Comparison of ENCODE assay signal across 14 mouse cellular contexts in genomic region chr10:94463410-94463809, GRCm38 (mm10).
DNase-seq lines count a peak whose midpoint lies in the region; ATAC-seq and TF ChIP-seq lines count a peak whose summit lies in the region.
"Had no signal": no experiment of that assay in that cellular context is flagged by ENCODE, and none has a peak within 500 bp of the region (broad histone marks: within the 10 kb centered on the region; RNA-seq: fewer than 3 reads in every experiment).

No protein-coding gene starts in this region.

- no peaks in the 10 kb centered on the region for H3K36me3 ChIP-seq in heart, embryonic 15.5 days
- no peaks in the 10 kb centered on the region for H3K36me3 ChIP-seq in lung, embryonic 15.5 days
- H3K36me3 ChIP-seq in intestine, embryonic 14.5 days (ENCODE audit: control insufficient read depth, insufficient read depth, low read length) = no peaks in the 10 kb centered on the region
- no peaks in the 10 kb centered on the region for H3K36me3 ChIP-seq in stomach, embryonic 16.5 days (ENCODE audit: control insufficient read depth, insufficient read depth, low read length)
- H3K36me3 ChIP-seq in liver, embryonic 11.5 days (ENCODE audit: control insufficient read depth, insufficient read depth, low read length) = no peaks in the 10 kb centered on the region
- H3K36me3 ChIP-seq: embryonic facial prominence, embryonic 13.5 days; forebrain, embryonic 10.5 days; hindbrain, embryonic 13.5 days; liver, embryonic 12.5 days had no signal

- peaks cover 38% of the 10 kb centered on the region for H3K4me1 ChIP-seq in heart, embryonic 15.5 days (replicated peaks)
- peaks cover 41% of the 10 kb centered on the region for H3K4me1 ChIP-seq in lung, embryonic 15.5 days
- peaks cover 23% of the 10 kb centered on the region for H3K4me1 ChIP-seq in lung, adult 2 months (ENCODE audit: control insufficient read depth, insufficient read depth, low read length)
- peaks cover 4% of the 10 kb centered on the region for H3K4me1 ChIP-seq in intestine, embryonic 14.5 days (replicated peaks; ENCODE audit: control insufficient read depth, insufficient read depth, low read length)
- peaks cover 13% of the 10 kb centered on the region for H3K4me1 ChIP-seq in stomach, embryonic 16.5 days (ENCODE audit: control insufficient read depth, insufficient read depth, low read length)
- no peaks in the 10 kb centered on the region for H3K4me1 ChIP-seq in liver, embryonic 11.5 days (replicated peaks; ENCODE audit: control insufficient read depth, insufficient read depth, low read length)
- H3K4me1 ChIP-seq: forebrain, embryonic 10.5 days; liver, embryonic 12.5 days had no signal

- no peak for ATAC-seq in heart, embryonic 15.5 days (replicated peaks; ENCODE audit: insufficient number of reproducible peaks, insufficient read depth, low FRiP score, low read depth)
- no peak for ATAC-seq in lung, embryonic 15.5 days (ENCODE audit: borderline replicate concordance, extremely low read depth, low FRiP score, low TSS enrichment)
- ATAC-seq in intestine, embryonic 14.5 days (replicated peaks; ENCODE audit: low FRiP score, low TSS enrichment, low read depth) = no peak
- no peak for ATAC-seq in stomach, embryonic 16.5 days (ENCODE audit: insufficient read depth, low FRiP score)
- ATAC-seq in liver, embryonic 11.5 days (replicated peaks; ENCODE audit: low FRiP score) = no peak
- ATAC-seq: liver, embryonic 12.5 days had no signal

- no peaks in the 10 kb centered on the region for H3K27me3 ChIP-seq in heart, embryonic 15.5 days
- no peaks in the 10 kb centered on the region for H3K27me3 ChIP-seq in lung, embryonic 15.5 days
- no peaks in the 10 kb centered on the region for H3K27me3 ChIP-seq in intestine, embryonic 14.5 days (replicated peaks; ENCODE audit: control insufficient read depth, insufficient read depth, low read length)
- no peaks in the 10 kb centered on the region for H3K27me3 ChIP-seq in stomach, embryonic 16.5 days (ENCODE audit: control insufficient read depth, insufficient read depth, low read length)
- H3K27me3 ChIP-seq in liver, embryonic 11.5 days (replicated peaks; ENCODE audit: control insufficient read depth, insufficient read depth, low read length) = 0 out of 2 replicates have a peak, but pooled peaks cover 2% of the 10 kb centered on the region
- H3K27me3 ChIP-seq: hindbrain, embryonic 13.5 days; liver, embryonic 12.5 days had no signal

- H3K4me3 ChIP-seq in heart, embryonic 15.5 days = no peak overlapping the region
- H3K4me3 ChIP-seq in lung, embryonic 15.5 days = no peak overlapping the region
- H3K4me3 ChIP-seq in lung, adult 2 months (replicated peaks; ENCODE audit: extremely low read depth, low read depth, low read length) = no peak overlapping the region
- no peak overlapping the region for H3K4me3 ChIP-seq in intestine, embryonic 14.5 days (ENCODE audit: low read depth, low read length)
- no peak overlapping the region for H3K4me3 ChIP-seq in stomach, embryonic 16.5 days (replicated peaks; ENCODE audit: low read length)
- no peak overlapping the region for H3K4me3 ChIP-seq in liver, embryonic 11.5 days (ENCODE audit: low read depth, low read length)
- H3K4me3 ChIP-seq: embryonic facial prominence, embryonic 13.5 days; forebrain, embryonic 10.5 days; hindbrain, embryonic 13.5 days; liver, embryonic 12.5 days had no signal

- no peak for TF ChIP-seq POLR2A in lung, adult 2 months (IDR thresholded peaks at IDR 0.05; ENCODE audit: borderline replicate concordance, extremely low read depth, low read depth, low read length)

- DNase-seq in heart, postnatal 4 days = no peak
- no peak for DNase-seq in lung, adult 2 months
- DNase-seq in intestine, embryonic 14.5 days (ENCODE audit: low spot score) = no peak
- DNase-seq in liver, embryonic 11.5 days (ENCODE audit: low spot score) = no peak
- DNase-seq: cerebellum, adult 8-10 months had no signal

- 63% methylated on average over 2 of the region's 2 CpGs for WGBS in heart, embryonic 15.5 days
- WGBS in lung, embryonic 15.5 days = 52% methylated on average over 2 of the region's 2 CpGs
- 26% methylated on average over 2 of the region's 2 CpGs for WGBS in lung, adult 2 months
- WGBS in intestine, embryonic 14.5 days = 71% methylated on average over 2 of the region's 2 CpGs
- WGBS in stomach, embryonic 16.5 days = 51% methylated on average over 2 of the region's 2 CpGs
- WGBS in liver, embryonic 11.5 days = 88% methylated on average over 2 of the region's 2 CpGs

- peak overlapping the region; percentile 56; the same call in 1 of the 2 replicates for H3K27ac ChIP-seq in heart, embryonic 15.5 days
- H3K27ac ChIP-seq in lung, embryonic 15.5 days = peak overlapping the region; percentile 71
- peak overlapping the region; percentile 69; the same call in 1 of the 2 replicates for H3K27ac ChIP-seq in intestine, embryonic 14.5 days (ENCODE audit: low read depth)
- H3K27ac ChIP-seq in stomach, embryonic 16.5 days (ENCODE audit: low read length) = peak overlapping the region; percentile 74
- no peak overlapping the region for H3K27ac ChIP-seq in liver, embryonic 11.5 days (ENCODE audit: low read depth, low read length)
- H3K27ac ChIP-seq: embryonic facial prominence, embryonic 13.5 days; forebrain, embryonic 10.5 days; hindbrain, embryonic 13.5 days; liver, embryonic 12.5 days; macrophage had no signal

- TF ChIP-seq CTCF in lung, adult 2 months (IDR thresholded peaks at IDR 0.05; ENCODE audit: insufficient read depth, low read length) = no peak

- H3K4me2 ChIP-seq in heart, embryonic 15.5 days = no peak overlapping the region
- H3K4me2 ChIP-seq in lung, embryonic 15.5 days = no peak overlapping the region
- H3K4me2 ChIP-seq in intestine, embryonic 14.5 days (ENCODE audit: low read length) = no peak overlapping the region
- no peak overlapping the region for H3K4me2 ChIP-seq in stomach, embryonic 16.5 days (ENCODE audit: low read depth, low read length)
- no peak overlapping the region for H3K4me2 ChIP-seq in liver, embryonic 11.5 days
- H3K4me2 ChIP-seq: embryonic facial prominence, embryonic 13.5 days; hindbrain, embryonic 13.5 days; liver, embryonic 12.5 days; midbrain, embryonic 11.5 days had no signal

- no peak overlapping the region for H3K9ac ChIP-seq in heart, embryonic 15.5 days
- H3K9ac ChIP-seq in lung, embryonic 15.5 days = no peak overlapping the region
- H3K9ac ChIP-seq in intestine, embryonic 14.5 days (ENCODE audit: low read length) = no peak overlapping the region
- no peak overlapping the region for H3K9ac ChIP-seq in stomach, embryonic 16.5 days (ENCODE audit: low read length)
- no peak overlapping the region for H3K9ac ChIP-seq in liver, embryonic 11.5 days (ENCODE audit: low read depth, low read length)
- H3K9ac ChIP-seq: embryonic facial prominence, embryonic 13.5 days; hindbrain, embryonic 13.5 days; liver, embryonic 12.5 days had no signal

- no peaks in the 10 kb centered on the region for H3K9me3 ChIP-seq in heart, embryonic 15.5 days (replicated peaks)
- no peaks in the 10 kb centered on the region for H3K9me3 ChIP-seq in lung, embryonic 15.5 days
- H3K9me3 ChIP-seq in intestine, embryonic 14.5 days (ENCODE audit: control insufficient read depth, low read length) = no peaks in the 10 kb centered on the region
- H3K9me3 ChIP-seq in stomach, embryonic 16.5 days (replicated peaks; ENCODE audit: control insufficient read depth, low read length) = no peaks in the 10 kb centered on the region
- H3K9me3 ChIP-seq in liver, embryonic 11.5 days (ENCODE audit: control insufficient read depth, low read length) = no peaks in the 10 kb centered on the region
- H3K9me3 ChIP-seq: forebrain, embryonic 10.5 days; hindbrain, embryonic 13.5 days; liver, embryonic 12.5 days had no signal
